Mouse (Mus musculus): ENCODE measurements at regions not wholly inside any gene's neighbourhood (a gene's known extent, or its start where the extent isn't known, plus 50 kb on each side); places are given as distances from the start of the nearest gene placed in this dataset.

DNA sequence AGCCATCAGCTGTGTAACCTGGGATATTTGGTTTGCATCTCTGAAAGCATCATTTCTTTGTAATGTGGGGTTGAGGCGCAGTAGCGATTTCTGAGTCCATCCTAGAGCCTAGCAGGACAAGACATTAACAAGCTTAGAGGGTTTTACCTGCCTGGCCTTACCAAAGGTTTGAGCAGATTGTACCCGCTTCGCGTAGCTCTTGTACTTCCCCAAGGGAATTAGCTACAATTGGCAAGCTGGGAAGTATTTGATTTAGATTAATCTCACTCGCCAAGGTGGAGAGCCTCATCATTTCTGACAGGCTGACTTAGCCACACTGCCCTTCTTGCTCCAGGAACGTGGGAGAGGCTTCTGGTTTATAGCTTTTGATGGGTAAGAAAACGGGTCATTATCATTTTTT, 436.1 kb upstream of the Tle4 start:
- no peak for ATAC-seq

GRCm38 (mm10) chr19:15033396-15033795, 435.5 kb upstream of the Tle4 start:
- ATAC-seq: no peak

GRCm38 (mm10) chr19:15032297-15032947, 434.6 kb upstream of the Tle4 start:
- ATAC-seq: no peak

- no peak for ATAC-seq
Observed at GRCm38 (mm10) chr19:15031483-15031882, 433.6 kb upstream of the Tle4 start.

- no peak for ATAC-seq
Observed at GRCm38 (mm10) chr19:15003596-15003995, 405.7 kb upstream of the Tle4 start.

GRCm38 (mm10) chr19:14993344-14993743, 395.5 kb upstream of the Tle4 start:
- ATAC-seq: no peak

DNA sequence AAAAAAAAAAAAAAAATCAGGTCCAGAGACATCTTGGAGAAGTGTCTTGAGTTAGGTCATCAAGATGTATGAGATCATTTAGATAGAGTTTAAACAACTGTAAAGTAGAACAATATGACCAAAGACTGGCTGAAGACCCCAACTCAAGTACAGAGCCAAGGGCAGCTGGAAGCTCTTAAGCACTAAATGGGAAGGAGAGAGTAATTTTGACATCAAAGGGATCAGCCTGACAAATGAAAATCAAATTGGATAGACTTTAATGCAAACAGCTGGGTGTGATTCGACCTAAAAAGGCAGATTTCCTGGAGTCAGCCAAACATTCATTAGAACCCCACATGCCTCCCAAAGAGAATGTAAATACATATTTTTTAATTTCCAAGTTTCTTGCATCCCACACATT, 372.3 kb upstream of the Tle4 start:
- ATAC-seq: no peak

DNA sequence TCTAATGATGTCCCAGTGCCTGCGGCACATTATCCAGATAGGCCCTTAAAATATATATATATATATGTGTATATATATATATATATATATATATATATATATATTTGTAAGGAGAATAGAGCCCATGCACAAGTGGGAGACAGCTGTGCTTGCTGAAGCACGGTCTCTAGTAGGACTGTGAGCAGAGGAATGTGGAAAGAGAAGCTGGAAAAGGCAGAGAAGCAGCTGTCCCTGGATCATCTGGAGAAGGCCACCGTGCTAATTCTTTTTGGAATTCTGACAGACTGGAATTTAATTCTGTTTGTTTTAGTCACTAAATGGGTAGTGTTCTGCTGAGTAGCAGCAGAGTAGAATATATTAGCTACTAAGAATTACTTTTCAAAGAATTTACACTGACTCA, 370.4 kb upstream of the Tle4 start:
- no peak for ATAC-seq

GRCm38 (mm10) chr19:14957727-14958126, 359.9 kb upstream of the Tle4 start:
- ATAC-seq: no peak

GRCm38 (mm10) chr19:14957154-14957553, 359.3 kb upstream of the Tle4 start:
- no peak for ATAC-seq

DNA sequence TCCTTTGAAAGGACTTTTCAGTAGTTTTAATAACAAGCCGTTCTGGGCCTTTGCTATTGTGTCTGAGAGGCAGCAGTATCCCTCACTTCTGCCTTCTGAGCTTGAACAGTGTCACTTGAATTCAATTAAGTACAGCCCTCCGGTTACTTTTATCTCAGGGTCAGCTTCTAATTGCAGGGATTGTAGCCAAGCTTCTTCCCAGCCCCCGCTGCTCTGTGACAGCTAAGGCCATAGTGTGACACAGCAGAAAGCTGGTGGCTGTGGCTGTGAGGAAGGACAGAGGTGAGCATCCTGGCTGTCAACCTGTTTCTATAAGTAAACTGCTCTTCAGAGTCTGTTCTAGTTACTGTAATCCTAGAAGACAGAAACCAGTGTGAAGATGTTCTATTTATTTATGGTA, 358.5 kb upstream of the Tle4 start:
- no peak for ATAC-seq

DNA sequence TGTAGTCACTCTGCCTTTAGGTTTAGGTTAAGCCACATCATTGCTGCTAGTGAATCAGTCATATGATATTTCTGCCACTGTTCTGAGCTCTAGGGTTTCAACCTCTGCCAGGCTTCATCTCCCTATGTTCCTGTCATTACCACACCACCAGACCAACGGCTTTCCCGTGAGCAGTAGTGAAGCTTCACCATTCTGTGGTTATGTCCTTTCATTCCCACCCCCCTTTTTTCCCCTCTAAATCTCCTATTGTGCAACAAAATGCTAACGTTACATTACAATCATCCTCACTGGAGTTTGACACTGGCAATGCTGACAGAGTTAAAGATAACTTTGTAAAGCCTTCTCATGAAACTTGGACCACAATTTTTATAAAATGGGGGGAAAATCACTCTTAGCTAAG, 358.1 kb upstream of the Tle4 start:
- no peak for ATAC-seq

DNA sequence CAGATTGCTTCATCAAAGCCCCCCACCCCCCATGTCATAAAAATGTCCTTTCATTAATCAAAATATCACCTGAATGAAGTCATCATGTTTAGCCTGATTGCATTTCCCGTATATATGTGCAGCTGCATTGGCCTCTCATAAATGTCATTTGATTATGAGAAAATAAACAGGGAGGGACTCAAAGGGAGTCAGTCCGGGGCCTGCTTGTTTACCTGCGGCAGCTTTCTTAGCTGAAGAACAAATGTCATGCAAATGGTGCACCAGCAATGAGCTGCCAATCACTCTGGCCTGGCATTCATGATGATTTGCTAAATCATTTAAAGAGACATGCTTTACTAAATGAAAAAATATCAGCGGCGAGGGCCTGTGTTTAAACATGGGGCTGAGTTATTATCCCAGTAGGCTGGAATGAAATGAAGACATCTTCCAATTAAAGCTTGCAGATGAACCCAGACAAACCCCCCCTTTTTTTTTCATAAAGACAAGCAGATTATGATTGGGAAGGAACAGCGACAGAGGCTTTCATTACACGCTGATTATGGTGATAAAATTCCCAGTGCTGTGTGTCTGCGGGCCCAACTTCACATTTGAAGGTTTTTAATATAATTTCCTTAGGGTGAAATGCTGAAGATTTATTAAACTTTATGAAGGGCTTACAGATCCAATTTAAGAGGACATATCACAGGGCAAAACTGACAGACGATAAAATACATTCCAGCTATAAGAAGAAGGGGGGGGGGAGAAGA, 342.5 kb upstream of the Tle4 start:
- no peak for ATAC-seq

DNA sequence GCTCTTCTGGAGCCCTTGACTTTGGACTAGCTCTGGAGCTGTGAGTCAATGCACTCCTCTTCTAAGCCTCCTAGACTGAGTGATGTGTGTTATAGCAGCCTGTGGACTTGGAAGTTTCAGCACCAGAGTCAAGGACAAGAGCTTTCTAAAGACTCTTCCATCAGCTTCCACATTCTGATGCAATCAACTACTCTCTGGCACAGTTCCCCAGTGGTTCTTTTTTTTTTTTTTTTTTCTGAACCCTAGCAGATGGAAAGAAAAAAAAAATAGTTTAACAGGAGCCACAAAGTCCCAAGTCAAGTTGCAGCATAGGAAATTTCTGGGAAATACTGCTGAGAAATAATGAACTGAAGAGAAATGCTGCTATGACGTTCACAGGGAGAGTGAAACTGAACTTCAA, 324.4 kb upstream of the Tle4 start:
- ATAC-seq: no peak

GRCm38 (mm10) chr19:14911056-14911850, 313.4 kb upstream of the Tle4 start:
- ATAC-seq: no peak

- no peak for ATAC-seq
Observed at GRCm38 (mm10) chr19:14894875-14895274, 297.0 kb upstream of the Tle4 start.

- ATAC-seq: no peak
Observed at GRCm38 (mm10) chr19:14892390-14892758, 294.5 kb upstream of the Tle4 start.

- no peak for ATAC-seq
Observed at GRCm38 (mm10) chr19:14891689-14892389, 294.0 kb upstream of the Tle4 start.

GRCm38 (mm10) chr19:14891090-14891428, 293.2 kb upstream of the Tle4 start:
- no peak for ATAC-seq

DNA sequence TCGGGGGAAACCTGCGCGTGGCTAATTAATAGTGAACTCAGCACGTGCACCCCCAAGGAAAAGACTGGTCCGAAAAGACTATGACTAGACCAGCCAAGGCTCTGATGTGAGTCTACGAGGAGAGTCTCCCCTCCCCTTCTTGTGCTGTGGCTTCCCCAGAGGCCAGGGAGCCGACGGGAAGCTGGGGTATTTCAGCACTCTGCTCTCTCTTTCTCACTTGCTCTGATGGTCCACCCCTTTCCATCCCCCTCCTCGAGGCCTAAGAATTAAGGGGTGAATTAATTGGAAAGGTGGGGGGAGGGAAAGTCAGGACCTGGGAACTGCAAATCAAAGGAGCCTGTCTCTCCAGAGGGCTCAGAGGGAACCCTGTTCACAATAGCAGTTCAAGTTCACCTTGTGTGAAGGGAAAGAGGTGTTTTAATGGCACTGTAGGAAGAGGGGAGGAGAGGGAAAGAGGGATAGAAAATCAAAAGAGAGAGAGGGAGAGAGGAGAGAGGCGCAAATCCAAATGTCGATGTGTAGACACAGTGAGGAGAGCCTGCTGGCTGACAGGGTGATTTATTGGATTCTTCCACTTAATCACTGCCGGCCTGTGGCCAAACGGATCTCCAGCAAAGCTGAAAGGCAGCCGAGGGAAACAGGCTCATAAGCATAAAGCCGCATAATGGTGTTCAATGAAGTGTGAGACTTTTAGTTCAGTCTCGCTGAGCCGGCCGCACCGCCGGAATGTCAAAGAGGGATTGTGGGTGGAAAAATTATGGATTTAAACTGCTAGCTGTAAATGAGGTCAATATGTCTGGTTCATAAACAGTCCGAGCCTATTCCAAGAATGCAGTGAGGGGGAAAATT, 292.6 kb upstream of the Tle4 start:
- no peak for ATAC-seq

DNA sequence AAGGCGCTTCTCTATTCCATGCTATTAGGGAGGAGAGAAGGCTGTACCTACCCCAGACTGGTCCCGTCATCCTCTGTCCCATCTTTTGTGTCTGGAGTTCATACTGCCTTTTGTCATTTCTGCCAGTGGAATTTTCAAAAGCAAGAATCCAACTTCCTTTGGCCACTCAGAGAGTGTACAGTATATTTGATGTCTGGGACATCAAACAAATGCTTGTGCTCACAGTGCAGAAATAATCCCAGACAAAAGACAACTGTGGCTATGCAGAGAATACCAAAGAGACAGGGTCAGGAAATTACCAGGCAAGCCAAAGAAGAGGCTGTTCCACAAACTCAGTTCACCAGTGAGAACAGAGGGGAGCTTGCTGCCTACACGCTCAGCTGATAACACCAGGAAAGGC, 291.9 kb upstream of the Tle4 start:
- ATAC-seq: no peak

DNA sequence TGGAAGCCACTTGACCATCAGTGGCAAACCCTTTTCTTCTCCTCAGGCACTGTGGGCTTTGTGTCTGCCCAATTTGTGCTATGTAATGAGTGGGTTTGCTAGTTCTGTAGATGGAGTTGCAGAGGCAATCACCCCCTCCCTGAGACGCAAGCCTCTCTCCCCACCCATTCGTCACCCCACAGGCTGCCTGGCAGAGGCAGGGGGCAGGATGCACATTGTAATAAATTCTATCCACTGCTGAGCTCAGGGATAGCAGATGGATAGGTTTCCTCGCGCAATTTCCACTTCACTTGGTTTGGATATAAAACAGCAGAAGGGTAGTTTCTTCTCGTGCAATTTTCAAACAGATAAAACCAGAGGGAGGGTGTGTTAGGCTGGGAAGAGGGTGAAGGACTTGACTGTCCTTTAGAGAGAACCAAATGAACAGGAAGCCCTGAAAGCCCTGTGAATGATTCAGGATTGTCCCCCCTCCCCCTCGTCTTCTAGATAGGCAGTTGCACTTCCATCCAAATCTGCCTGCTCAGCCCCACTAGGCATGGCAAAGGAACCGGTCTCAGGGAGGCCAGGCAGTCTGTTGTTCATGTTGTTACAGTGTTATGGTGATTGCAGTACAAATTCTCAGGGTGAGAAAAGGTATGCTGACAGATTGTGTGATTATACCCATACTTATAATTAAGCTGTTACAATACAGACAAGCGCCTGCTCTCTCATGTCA, 286.0 kb upstream of the Tle4 start:
- no peak for ATAC-seq

Data from CD4-positive, CD25-positive, alpha-beta regulatory T cell, adult 4 months (primary cell).